Mouse (Mus musculus): Measurements from ENCODE around the gene Bcl2l11. TPM values are rescaled to one million over a fixed set of nuclear protein-coding genes. Genes with fewer than 3 reads are reported as not detected.

Gene Bcl2l11
- polyA plus RNA-seq, 1 experiment: 7.8 TPM

DNA sequence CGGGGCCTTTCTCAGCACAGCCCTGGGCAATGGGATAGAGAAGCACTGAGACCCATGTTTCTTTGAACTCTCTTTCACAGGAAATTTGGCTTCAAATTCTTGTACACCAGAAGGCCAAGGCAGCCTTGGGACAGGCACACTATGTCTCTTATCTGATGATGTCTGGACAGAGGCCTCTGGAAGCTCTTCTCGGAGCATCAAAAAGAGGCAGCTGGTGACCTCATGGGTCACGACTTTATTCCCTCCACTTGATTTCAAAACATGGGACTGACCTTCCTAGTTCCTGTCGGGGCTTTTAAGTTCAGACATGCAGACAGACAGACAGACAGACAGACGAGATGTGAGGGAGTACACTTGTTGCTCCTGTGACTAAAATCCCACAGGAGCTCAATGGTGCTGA lies 48.3 kb downstream of the Bcl2l11 start:
- WGBS: 65% methylated on average over 5 of the region's 5 CpGs
- H3K4me3 ChIP-seq (ENCODE audit: insufficient read depth, low read depth, low read length): no peak overlapping the region
- no peaks in the 10 kb centered on the region for H3K36me3 ChIP-seq (ENCODE audit: control insufficient read depth, insufficient read depth, low read length)
- DNase-seq: peak; percentile 16
- no peak for TF ChIP-seq CTCF (conservative IDR thresholded peaks at IDR 0.05; ENCODE audit: insufficient read depth, insufficient read length, low read depth, low read length)
- TF ChIP-seq POLR2A (IDR thresholded peaks at IDR 0.05; ENCODE audit: low read depth, low read length): no peak
- H3K27ac ChIP-seq (ENCODE audit: insufficient read depth, low read depth, low read length): no peak overlapping the region
- H3K27me3 ChIP-seq (replicated peaks; ENCODE audit: control insufficient read depth, insufficient read depth, low read length): no peaks in the 10 kb centered on the region
- H3K4me1 ChIP-seq (ENCODE audit: control insufficient read depth, insufficient read depth, low read length): no peaks in the 10 kb centered on the region

DNA sequence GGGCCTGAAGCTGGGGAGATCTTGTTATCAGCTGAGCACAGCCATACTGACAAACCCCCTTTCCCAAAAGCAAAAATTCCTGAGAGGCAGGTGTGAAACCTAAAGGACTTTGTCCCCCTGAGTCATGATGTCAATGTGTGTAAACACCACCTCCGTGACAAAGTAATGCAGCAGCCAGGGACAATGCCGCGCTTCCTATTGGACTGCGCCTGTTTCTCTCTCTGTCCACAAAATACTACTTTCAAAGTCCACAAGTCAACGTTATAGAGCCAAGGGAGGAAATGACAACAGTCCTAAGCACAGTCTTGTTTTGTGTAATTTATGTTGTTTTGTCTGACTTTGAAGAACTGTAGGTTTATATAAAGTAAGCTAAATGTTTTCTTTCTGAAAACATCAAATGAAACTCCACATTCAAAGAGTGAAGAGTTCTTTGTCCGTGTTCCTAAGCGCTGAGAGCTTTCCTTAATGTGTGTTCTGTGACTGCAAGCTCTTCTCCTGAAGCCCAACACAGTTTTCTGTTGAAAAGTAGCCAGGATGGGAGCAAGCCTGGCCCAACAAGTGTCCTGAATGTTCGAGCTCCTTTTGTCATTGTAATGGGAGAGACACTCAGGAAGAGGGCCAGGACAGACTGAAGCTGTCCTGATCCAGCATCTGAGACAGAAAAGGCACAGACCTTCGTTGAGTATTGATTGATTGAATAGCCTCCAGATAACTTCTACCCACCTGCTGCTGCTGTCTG lies 48.9 kb downstream of the Bcl2l11 start:
- Histone ChIP-seq H3K27me3 (replicated peaks; ENCODE audit: control insufficient read depth, insufficient read depth, low read length) (no peaks in the 10 kb centered on the region), H3K4me1 (ENCODE audit: control insufficient read depth, insufficient read depth, low read length) (0 out of 2 replicates have a peak, but pooled peaks cover 3% of the 10 kb centered on the region), H3K27ac (ENCODE audit: insufficient read depth, low read depth, low read length) (no peak overlapping the region), H3K4me3 (ENCODE audit: insufficient read depth, low read depth, low read length) (no peak overlapping the region), H3K36me3 (ENCODE audit: control insufficient read depth, insufficient read depth, low read length) (no peaks in the 10 kb centered on the region)
- TF ChIP-seq POLR2A (IDR thresholded peaks at IDR 0.05; ENCODE audit: low read depth, low read length): no peak
- TF ChIP-seq CTCF (conservative IDR thresholded peaks at IDR 0.05; ENCODE audit: insufficient read depth, insufficient read length, low read depth, low read length): no peak
- peak; percentile 8 for DNase-seq
- 60% methylated on average over 9 of the region's 9 CpGs for WGBS

DNA sequence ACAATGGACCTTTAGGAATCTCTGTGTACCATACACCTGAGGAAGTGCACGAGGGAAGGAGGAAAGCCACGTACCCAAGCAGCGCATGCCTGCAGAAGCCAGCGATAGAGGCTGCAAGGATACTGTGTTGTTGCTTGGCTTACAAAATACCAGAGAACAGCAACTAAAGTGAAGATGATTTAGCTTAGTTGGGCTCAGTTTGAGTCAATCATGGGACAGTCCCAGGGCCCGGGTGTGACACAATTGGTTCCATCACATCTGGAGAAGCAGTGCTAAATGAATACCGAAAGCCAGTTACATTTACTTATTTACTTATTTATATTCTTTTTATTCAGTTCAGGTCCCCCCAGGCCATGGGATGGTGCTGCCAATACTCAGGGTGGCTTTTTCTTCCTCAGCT lies 49.8 kb downstream of the Bcl2l11 start:
- H3K4me3 ChIP-seq (ENCODE audit: insufficient read depth, low read depth, low read length): no peak overlapping the region
- WGBS: 95% methylated on average over 6 of the region's 6 CpGs
- no peak for DNase-seq
- H3K27ac ChIP-seq (ENCODE audit: insufficient read depth, low read depth, low read length): no peak overlapping the region
- 0 out of 2 replicates have a peak, but pooled peaks cover 3% of the 10 kb centered on the region for H3K4me1 ChIP-seq (ENCODE audit: control insufficient read depth, insufficient read depth, low read length)
- no peak for TF ChIP-seq POLR2A (IDR thresholded peaks at IDR 0.05; ENCODE audit: low read depth, low read length)
- no peak for TF ChIP-seq CTCF (conservative IDR thresholded peaks at IDR 0.05; ENCODE audit: insufficient read depth, insufficient read length, low read depth, low read length)
- no peaks in the 10 kb centered on the region for H3K36me3 ChIP-seq (ENCODE audit: control insufficient read depth, insufficient read depth, low read length)
- H3K27me3 ChIP-seq (replicated peaks; ENCODE audit: control insufficient read depth, insufficient read depth, low read length): no peaks in the 10 kb centered on the region

DNA sequence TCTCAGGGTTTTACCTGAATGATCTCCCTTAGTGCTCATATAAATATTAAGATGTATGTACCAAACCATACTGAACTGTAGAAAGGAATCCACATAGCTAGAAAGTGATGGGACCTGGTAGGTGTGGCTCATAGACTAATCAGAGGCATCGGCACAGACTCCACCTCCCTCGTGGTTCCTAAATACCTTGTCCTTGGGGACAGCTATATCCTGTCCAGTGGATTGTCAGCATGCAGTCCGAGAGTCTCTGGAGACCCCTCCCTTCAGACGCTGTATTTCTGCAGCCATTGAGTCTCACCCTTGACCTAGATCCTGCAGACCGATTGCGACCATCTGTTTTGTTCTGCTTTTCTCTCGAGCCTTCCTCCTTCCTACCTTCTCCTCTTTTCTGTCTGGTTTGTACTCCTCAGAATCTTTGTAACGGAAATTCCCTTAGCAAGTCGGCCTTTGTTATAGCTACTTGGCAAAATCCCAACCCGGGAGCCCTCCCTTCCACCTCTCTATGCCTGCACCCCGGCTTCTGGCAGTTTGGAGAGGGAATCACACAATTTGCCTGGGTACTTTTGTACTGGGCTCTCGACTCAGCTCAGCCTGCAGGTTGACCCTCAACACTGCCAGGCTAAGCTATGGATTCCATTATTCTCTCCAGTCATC lies 50.7 kb downstream of the Bcl2l11 start:
- no peak overlapping the region for H3K4me3 ChIP-seq (ENCODE audit: insufficient read depth, low read depth, low read length)
- TF ChIP-seq CTCF (conservative IDR thresholded peaks at IDR 0.05; ENCODE audit: insufficient read depth, insufficient read length, low read depth, low read length): no peak
- no peak for TF ChIP-seq POLR2A (IDR thresholded peaks at IDR 0.05; ENCODE audit: low read depth, low read length)
- 55% methylated on average over 12 of the region's 12 CpGs for WGBS
- no peaks in the 10 kb centered on the region for H3K36me3 ChIP-seq (ENCODE audit: control insufficient read depth, insufficient read depth, low read length)
- H3K27me3 ChIP-seq (replicated peaks; ENCODE audit: control insufficient read depth, insufficient read depth, low read length): no peaks in the 10 kb centered on the region
- DNase-seq: peak; percentile 25
- H3K4me1 ChIP-seq (ENCODE audit: control insufficient read depth, insufficient read depth, low read length): 0 out of 2 replicates have a peak, but pooled peaks cover 3% of the 10 kb centered on the region
- no peak overlapping the region for H3K27ac ChIP-seq (ENCODE audit: insufficient read depth, low read depth, low read length)

DNA sequence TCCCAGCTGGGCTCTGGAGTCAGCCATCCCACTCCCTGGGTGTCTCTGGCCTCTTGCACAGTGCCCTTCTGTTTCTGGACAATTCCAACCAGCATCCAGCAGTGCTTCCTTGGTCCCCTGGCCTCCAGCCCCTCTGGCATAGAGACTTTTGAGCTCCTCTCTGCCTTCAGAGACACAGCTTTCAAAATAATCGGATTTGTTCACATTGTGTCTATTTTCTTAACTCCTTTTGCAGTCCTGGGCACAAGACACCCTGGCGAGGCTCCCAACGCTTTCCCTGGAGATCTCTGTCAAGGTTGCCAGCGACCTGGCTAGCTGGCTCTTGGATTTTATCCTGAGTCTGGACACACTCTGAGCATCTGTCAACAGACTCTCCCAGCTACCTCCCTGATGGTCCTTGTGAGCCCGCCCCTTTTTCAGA lies 51.4 kb downstream of the Bcl2l11 start:
- Histone ChIP-seq H3K4me1 (ENCODE audit: control insufficient read depth, insufficient read depth, low read length) (0 out of 2 replicates have a peak, but pooled peaks cover 3% of the 10 kb centered on the region), H3K27ac (ENCODE audit: insufficient read depth, low read depth, low read length) (no peak overlapping the region), H3K4me3 (ENCODE audit: insufficient read depth, low read depth, low read length) (no peak overlapping the region), H3K27me3 (replicated peaks; ENCODE audit: control insufficient read depth, insufficient read depth, low read length) (no peaks in the 10 kb centered on the region), H3K36me3 (ENCODE audit: control insufficient read depth, insufficient read depth, low read length) (no peaks in the 10 kb centered on the region)
- DNase-seq: no peak
- TF ChIP-seq CTCF (conservative IDR thresholded peaks at IDR 0.05; ENCODE audit: insufficient read depth, insufficient read length, low read depth, low read length) (no peak), POLR2A (IDR thresholded peaks at IDR 0.05; ENCODE audit: low read depth, low read length) (no peak)
- WGBS: 89% methylated on average over 5 of the region's 5 CpGs

DNA sequence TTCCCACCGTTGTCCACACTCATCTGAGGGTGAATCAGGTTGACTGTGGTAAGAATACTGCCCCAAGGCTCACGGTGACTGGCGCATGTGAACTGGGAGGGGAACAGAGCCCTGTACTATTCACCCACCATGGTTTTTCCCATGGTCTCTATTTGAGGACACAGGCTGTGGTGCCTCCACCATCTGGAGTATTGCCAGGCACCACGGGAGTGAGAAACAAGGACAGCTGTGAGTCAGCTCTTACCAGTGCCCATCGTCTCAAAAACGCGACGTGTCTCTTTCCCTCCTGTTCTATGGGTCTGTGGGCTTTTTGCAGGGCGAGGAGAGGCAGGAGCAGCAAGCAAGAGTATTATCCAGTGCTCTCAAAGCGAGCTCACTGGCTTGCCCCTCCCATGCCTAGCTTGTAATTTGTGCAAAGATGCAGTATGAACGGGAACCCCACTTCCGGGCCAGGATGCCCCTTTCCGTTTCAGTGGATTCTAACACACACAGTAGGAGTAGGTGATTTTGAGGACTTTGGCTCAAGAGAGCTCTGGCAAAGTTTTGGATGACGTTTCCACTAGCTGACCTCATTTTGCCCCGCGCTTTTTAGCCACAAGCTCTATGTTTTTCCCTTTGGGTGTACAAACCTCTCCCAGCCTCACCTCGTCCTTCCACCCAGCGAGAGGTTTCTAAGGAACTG lies 53.4 kb downstream of the Bcl2l11 start:
- no peak overlapping the region for H3K4me3 ChIP-seq (ENCODE audit: insufficient read depth, low read depth, low read length)
- no peak for TF ChIP-seq POLR2A (IDR thresholded peaks at IDR 0.05; ENCODE audit: low read depth, low read length)
- no peak for TF ChIP-seq CTCF (conservative IDR thresholded peaks at IDR 0.05; ENCODE audit: insufficient read depth, insufficient read length, low read depth, low read length)
- no peak for DNase-seq
- no peaks in the 10 kb centered on the region for H3K27me3 ChIP-seq (replicated peaks; ENCODE audit: control insufficient read depth, insufficient read depth, low read length)
- H3K4me1 ChIP-seq (ENCODE audit: control insufficient read depth, insufficient read depth, low read length): 0 out of 2 replicates have a peak, but pooled peaks cover 3% of the 10 kb centered on the region
- 55% methylated on average over 18 of the region's 18 CpGs for WGBS
- no peaks in the 10 kb centered on the region for H3K36me3 ChIP-seq (ENCODE audit: control insufficient read depth, insufficient read depth, low read length)
- no peak overlapping the region for H3K27ac ChIP-seq (ENCODE audit: insufficient read depth, low read depth, low read length)

Measured in kidney, adult 2 months (tissue).